Mouse (Mus musculus) small intestine, adult 2 months (tissue): ENCODE data around the gene Scn4a.

Source experiments
- CTCF ChIP-seq: fragments of 200-500 bp; IDR thresholded peaks from 2 replicates; pipeline ENCODE4 v1.5.1; 2012; ENCODE audit warnings: low read depth, mild to moderate bottlenecking, control low read depth, inconsistent platforms, low read length, moderate library complexity, mixed read lengths; ENCODE audit not compliant: insufficient replicate concordance, insufficient read length; ENCODE audit errors: extremely low read depth
- POLR2A ChIP-seq: fragments of 200-500 bp; IDR thresholded peaks from 2 replicates; pipeline ENCODE4 v1.6.1; 2012; ENCODE audit warnings: low read depth, mild to moderate bottlenecking, control low read depth, inconsistent platforms, low read length, moderate library complexity

DNA sequence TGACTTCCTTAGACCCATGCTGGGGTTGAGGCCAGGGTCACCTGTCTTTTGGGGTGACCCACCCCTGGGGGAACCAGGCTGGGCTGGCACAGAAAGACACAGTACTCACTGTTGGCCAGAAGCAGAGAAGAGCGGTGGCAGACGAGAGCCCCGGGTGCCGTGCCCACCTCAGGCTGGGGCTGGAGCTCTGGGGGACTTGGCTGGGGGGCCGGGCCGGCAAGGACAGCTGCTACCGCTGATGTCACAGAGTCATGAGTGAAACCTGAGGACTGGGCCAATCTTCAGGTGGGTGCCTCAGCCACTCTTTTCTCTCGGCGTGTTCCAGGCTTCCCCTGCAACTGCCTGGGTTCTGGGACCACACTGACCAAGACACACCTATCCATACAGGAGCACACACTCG, 12.3 kb upstream of the Scn4a start, which contains the start of gene Prr29:
- TF ChIP-seq POLR2A (no peak), CTCF (no peak)
